Mouse (Mus musculus) skeletal muscle tissue, adult 2 months (tissue): ENCODE measurements around the gene Rad51b.

Experiments used
- DNase-seq: peaks from one replicate; pipeline ENCODE4 v3.0.0-alpha.2; 2012; ENCODE audit warnings: low read depth, low spot score

Gene Rad51b

GRCm38 (mm10) chr12:79575041-79575541 lies 278.0 kb downstream of the Rad51b start:
- no peak for DNase-seq

GRCm38 (mm10) chr12:79577525-79577924 lies 280.4 kb downstream of the Rad51b start:
- DNase-seq, result no peak

GRCm38 (mm10) chr12:79579018-79579585 lies 282.0 kb downstream of the Rad51b start:
- peak; percentile 30 for DNase-seq

GRCm38 (mm10) chr12:79579837-79580236 lies 282.8 kb downstream of the Rad51b start:
- no peak for DNase-seq

- no peak for DNase-seq
These were observed 287.6 kb downstream of the Rad51b start for GRCm38 (mm10) chr12:79584556-79585307.

- no peak for DNase-seq
These were observed 288.3 kb downstream of the Rad51b start for GRCm38 (mm10) chr12:79585336-79585735.

GRCm38 (mm10) chr12:79588831-79589230 lies 291.7 kb downstream of the Rad51b start:
- no peak for DNase-seq

GRCm38 (mm10) chr12:79592206-79592605 lies 295.1 kb downstream of the Rad51b start:
- no peak for DNase-seq

GRCm38 (mm10) chr12:79596842-79597241 lies 299.8 kb downstream of the Rad51b start:
- DNase-seq, result no peak

- DNase-seq, result no peak
These were observed 300.3 kb downstream of the Rad51b start for GRCm38 (mm10) chr12:79597351-79597750.

GRCm38 (mm10) chr12:79597786-79598185 lies 300.7 kb downstream of the Rad51b start:
- no peak for DNase-seq

GRCm38 (mm10) chr12:79598496-79598895 lies 301.4 kb downstream of the Rad51b start:
- peak; percentile 70 for DNase-seq

- DNase-seq, result peak; percentile 65
These were observed 301.8 kb downstream of the Rad51b start for GRCm38 (mm10) chr12:79598901-79599300.

- DNase-seq, result peak; percentile 90
These were observed 303.2 kb downstream of the Rad51b start for GRCm38 (mm10) chr12:79600149-79600769.

- DNase-seq, result no peak
These were observed 305.6 kb downstream of the Rad51b start for GRCm38 (mm10) chr12:79602641-79603040.

- DNase-seq, result no peak
These were observed 307.8 kb downstream of the Rad51b start for GRCm38 (mm10) chr12:79604850-79605249.

- DNase-seq, result peak; percentile 87
These were observed 309.1 kb downstream of the Rad51b start for GRCm38 (mm10) chr12:79606197-79606631.

- no peak for DNase-seq
These were observed 312.4 kb downstream of the Rad51b start for GRCm38 (mm10) chr12:79609399-79610010.

- no peak for DNase-seq
These were observed 313.5 kb downstream of the Rad51b start for GRCm38 (mm10) chr12:79610511-79611103.

- no peak for DNase-seq
These were observed 314.6 kb downstream of the Rad51b start for GRCm38 (mm10) chr12:79611665-79612064.

GRCm38 (mm10) chr12:79612334-79613060 lies 315.4 kb downstream of the Rad51b start:
- peak; percentile 93 for DNase-seq
